Mouse (Mus musculus) CH12.LX (cell line): ENCODE results near the gene Mgarp. TPM values are rescaled to one million over a fixed set of nuclear protein-coding genes. Genes with fewer than 3 reads are reported as not detected.

Source experiments
- DNase-seq: peaks from one replicate; pipeline ENCODE4 v3.0.0-alpha.2; 2013; ENCODE audit errors: extremely low read depth
- H3K27ac ChIP-seq: 2 replicates; pipeline ENCODE4 v1.5.1; 2012; ENCODE audit warnings: low read depth, mild to moderate bottlenecking, control low read depth, moderate library complexity; ENCODE audit not compliant: insufficient read depth
- H3K27me3 ChIP-seq: replicated peaks from 2 replicates; pipeline ENCODE3; 2012; ENCODE audit warnings: inconsistent platforms
- H3K36me3 ChIP-seq, 2 experiments: replicated peaks in 1 of 2; 2 replicates each; pipeline versions ENCODE3 to v1.6.1; 2012; ENCODE audit warnings: inconsistent platforms in 1 of 2, low read length in 1 of 2, mild to moderate bottlenecking in 1 of 2, mixed read lengths in 1 of 2, moderate library complexity in 1 of 2; ENCODE audit not compliant: control insufficient read depth in 1 of 2, insufficient read depth in 1 of 2
- H3K4me1 ChIP-seq, 2 experiments: 2 replicates each; pipeline ENCODE4 v1.6.1; 2012; ENCODE audit warnings: inconsistent platforms in 1 of 2, moderate library complexity in 1 of 2; ENCODE audit not compliant: insufficient read depth in 2 of 2, control insufficient read depth in 1 of 2
- H3K4me2 ChIP-seq: 2 replicates; pipeline ENCODE4 v1.6.1; 2012; ENCODE audit warnings: low read depth, mild to moderate bottlenecking, control low read depth; ENCODE audit not compliant: poor library complexity, insufficient read depth, severe bottlenecking
- H3K4me3 ChIP-seq, 3 experiments: fragments of 150-350 bp in 1 of 3; sonication (generic) in 1 of 3; replicated peaks in 1 of 3; 2 replicates each; pipeline versions ENCODE3 to v1.5.1; 2011 to 2012; ENCODE audit warnings: low read depth in 2 of 3, low read length in 2 of 3, mild to moderate bottlenecking in 2 of 3, moderate library complexity in 2 of 3, control low read depth in 1 of 3, improper control_type of control experiment in 1 of 3, inconsistent platforms in 1 of 3, mixed read lengths in 1 of 3; ENCODE audit not compliant: poor library complexity in 1 of 3
- H3K79me2 ChIP-seq: replicated peaks from 2 replicates; pipeline ENCODE4 v1.6.1; 2012; ENCODE audit warnings: mild to moderate bottlenecking, moderate library complexity; ENCODE audit not compliant: control insufficient read depth, poor library complexity, insufficient read depth, severe bottlenecking; ENCODE audit errors: extremely low read depth
- H3K9ac ChIP-seq: 2 replicates; pipeline ENCODE4 v1.6.1; 2012; ENCODE audit warnings: low read depth, mild to moderate bottlenecking, control low read depth, moderate library complexity; ENCODE audit not compliant: insufficient read depth
- H3K9me3 ChIP-seq: replicated peaks from 2 replicates; pipeline ENCODE3; 2012; ENCODE audit warnings: low read length, inconsistent platforms, mixed read lengths
- CHD1 ChIP-seq: IDR thresholded peaks from 2 replicates; pipeline ENCODE4 v1.6.1; 2012; ENCODE audit warnings: low read depth, low read length, improper control_type of control experiment, inconsistent platforms
- ETS1 ChIP-seq: conservative IDR thresholded peaks from 2 replicates; pipeline ENCODE4 v1.6.1; 2012; ENCODE audit warnings: low read depth, mild to moderate bottlenecking, inconsistent platforms, low read length, improper control_type of control experiment, moderate library complexity
- dilution Hi-C: fragments of 300-500 bp; cut with MboI; formaldehyde crosslinking; loops from 2 replicates; pipeline ENCODE4 v1.14.3; 2020; ENCODE audit warnings: low sequenced_read_pairs; ENCODE audit not compliant: extremely low pct_unique_long_range_greater_than_20kb, extremely low pct_ligation_motif_present
- in situ Hi-C: fragments of 300-500 bp; cut with MboI; formaldehyde crosslinking; loops from 3 replicates; pipeline ENCODE4 v1.14.3; 2019; ENCODE audit warnings: low sequenced_read_pairs, low pct_ligation_motif_present, low pct_unique_long_range_greater_than_20kb, mixed read lengths
- polyA plus RNA-seq: library from polyadenylated mRNA; unstranded; fragments of >175 nt; gene quantifications from 2 replicates; pipeline ENCODE4 v1.2.1, GENCODE M21; 2012; ENCODE audit warnings: low read depth; ENCODE audit not compliant: insufficient read length
- total RNA-seq, 2 experiments: library from RNA; depleted of rRNA; stranded (reverse); fragments of 300-350 nt in 1 of 2; fragments of >200 nt in 1 of 2; gene quantifications; 2 replicates each; pipeline ENCODE4 v1.2.3; 2012 to 2014

Gene Mgarp
- total and polyA plus RNA-seq, 3 experiments, result not detected

GRCm38 (mm10) chr3:51339378-51339733 lies 57.2 kb downstream of the Mgarp start:
- peaks cover 29% of the 10 kb centered on the region for H3K79me2 ChIP-seq
- no peak overlapping the region; the same call in 1 of the 2 replicates for H3K27ac ChIP-seq
- H3K4me1 ChIP-seq, result peaks cover 0 to 22% of the 10 kb centered on the region in 2 experiments; a peak in 2 of 4 replicates
- peaks cover 15% of the 10 kb centered on the region for H3K9me3 ChIP-seq
- DNase-seq, result no peak
- dilution Hi-C loops (no loop called here), in situ Hi-C loops (no loop called here)
- H3K27me3 ChIP-seq, result peaks cover 28% of the 10 kb centered on the region
- peak overlapping the region; percentile 82 for H3K9ac ChIP-seq
- peak overlapping the region; percentile 76 to 97 (median 78) for H3K4me3 ChIP-seq
- TF ChIP-seq ETS1 (no peak), CHD1 (0 out of 2 replicates have a peak, but pooled peaks have one; percentile 31)
- TF ChIP-seq, all 38 proteins: peak for 1
- Histone ChIP-seq H3K4me2 (peak overlapping the region; percentile 85), H3K36me3 (no peaks in the 10 kb centered on the region)

Other genes with a start within 250 kb of the Mgarp start
- 8.7 and 10.2 TPM in 2 replicates for gene Noct, start 172.3 kb downstream of the Mgarp start, total RNA-seq (2012; rRNA removed)
- gene Noct, start 172.3 kb downstream of the Mgarp start, total RNA-seq (2014; rRNA removed), result 13.8 and 14.5 TPM in 2 replicates
- gene Noct, start 172.3 kb downstream of the Mgarp start, polyA plus RNA-seq, result 9.9 and 12.0 TPM in 2 replicates
- gene Elf2, start 56.1 kb downstream of the Mgarp start, total RNA-seq (2012; rRNA removed), result 30.5 and 31.2 TPM in 2 replicates
- 41.2 and 42.8 TPM in 2 replicates for gene Elf2, start 56.1 kb downstream of the Mgarp start, total RNA-seq (2014; rRNA removed)
- gene Elf2, start 56.1 kb downstream of the Mgarp start, polyA plus RNA-seq, result 30.1 and 32.2 TPM in 2 replicates
- gene Ndufc1, start 12.2 kb upstream of the Mgarp start, total RNA-seq (2012; rRNA removed), result 213 and 233 TPM in 2 replicates
- 206 and 234 TPM in 2 replicates for gene Ndufc1, start 12.2 kb upstream of the Mgarp start, total RNA-seq (2014; rRNA removed)
- gene Ndufc1, start 12.2 kb upstream of the Mgarp start, polyA plus RNA-seq, result 109 and 159 TPM in 2 replicates
- 27.6 and 34.1 TPM in 2 replicates for gene Naa15, start 18.4 kb upstream of the Mgarp start, total RNA-seq (2012; rRNA removed)
- 59.0 and 59.9 TPM in 2 replicates for gene Naa15, start 18.4 kb upstream of the Mgarp start, total RNA-seq (2014; rRNA removed)
- 85.8 and 95.3 TPM in 2 replicates for gene Naa15, start 18.4 kb upstream of the Mgarp start, polyA plus RNA-seq
- 4.8 and 6.0 TPM in 2 replicates for gene Rab33b, start 87.2 kb upstream of the Mgarp start, total RNA-seq (2012; rRNA removed)
- 9.3 and 9.9 TPM in 2 replicates for gene Rab33b, start 87.2 kb upstream of the Mgarp start, total RNA-seq (2014; rRNA removed)
- gene Rab33b, start 87.2 kb upstream of the Mgarp start, polyA plus RNA-seq, result 7.0 and 7.1 TPM in 2 replicates
- gene Setd7, start 164.1 kb upstream of the Mgarp start, total RNA-seq (2012; rRNA removed), result 21.7 and 23.6 TPM in 2 replicates
- 16.2 and 16.6 TPM in 2 replicates for gene Setd7, start 164.1 kb upstream of the Mgarp start, total RNA-seq (2014; rRNA removed)
- gene Setd7, start 164.1 kb upstream of the Mgarp start, polyA plus RNA-seq, result 28.9 and 34.3 TPM in 2 replicates